Mouse (Mus musculus): ENCODE measurements around the gene Slc25a51.

- TF ChIP-seq CTCF (IDR thresholded peaks at IDR 0.05; ENCODE audit: extremely low read depth, insufficient read length, insufficient replicate concordance, low read depth, low read length), result no peak
- TF ChIP-seq POLR2A (IDR thresholded peaks at IDR 0.05; ENCODE audit: low read depth, low read length), result no peak
These were observed 33.7 kb upstream of the Slc25a51 start for GRCm38 (mm10) chr4:45442237-45442636.

Data from small intestine, adult 2 months (tissue).